Mouse (Mus musculus): ENCODE results near the gene Iqcd. TPM values are rescaled to one million over a fixed set of nuclear protein-coding genes. Genes with fewer than 3 reads are reported as not detected.

Gene Iqcd
- polyA plus RNA-seq, 1 experiment from 2014 or later = 1.8 TPM

Other genes with a start within 250 kb of the Iqcd start
- 36.8 and 41.5 TPM in 2 replicates for gene Lhx5, start 157.3 kb upstream of the Iqcd start, polyA plus RNA-seq (2015; fragmentation: Nextera tagmentation; extraction: Ambion mirVana)
- 5.6 and 6.0 TPM in 2 replicates for gene Sdsl, start 116.2 kb upstream of the Iqcd start, polyA plus RNA-seq (2015; fragmentation: Nextera tagmentation; extraction: Ambion mirVana)
- 0.36 TPM in 1 of 2 replicates, not detected in the other for gene Sds, start 112.5 kb upstream of the Iqcd start, polyA plus RNA-seq (2015; fragmentation: Nextera tagmentation; extraction: Ambion mirVana)
- 36.8 and 37.2 TPM in 2 replicates for gene Plbd2, start 85.4 kb upstream of the Iqcd start, polyA plus RNA-seq (2015; fragmentation: Nextera tagmentation; extraction: Ambion mirVana)
- 1.6 and 2.5 TPM in 2 replicates for gene Slc8b1, start 77.8 kb upstream of the Iqcd start, polyA plus RNA-seq (2015; fragmentation: Nextera tagmentation; extraction: Ambion mirVana)
- gene Tpcn1, start 343 bp upstream of the Iqcd start, polyA plus RNA-seq (2015; fragmentation: Nextera tagmentation; extraction: Ambion mirVana) = 15.8 and 17.7 TPM in 2 replicates
- 28.3 and 30.6 TPM in 2 replicates for gene Rita1, start 23.6 kb downstream of the Iqcd start, polyA plus RNA-seq (2015; fragmentation: Nextera tagmentation; extraction: Ambion mirVana)
- 39.9 and 43.7 TPM in 2 replicates for gene Ddx54, start 23.7 kb downstream of the Iqcd start, polyA plus RNA-seq (2015; fragmentation: Nextera tagmentation; extraction: Ambion mirVana)
- 0.44 and 0.70 TPM in 2 replicates for gene Cfap73, start 45.2 kb downstream of the Iqcd start, polyA plus RNA-seq (2015; fragmentation: Nextera tagmentation; extraction: Ambion mirVana)
- gene Rasal1, start 59.8 kb downstream of the Iqcd start, polyA plus RNA-seq (2015; fragmentation: Nextera tagmentation; extraction: Ambion mirVana) = 1.0 and 1.6 TPM in 2 replicates
- 64.5 and 68.9 TPM in 2 replicates for gene Dtx1, start 122.9 kb downstream of the Iqcd start, polyA plus RNA-seq (2015; fragmentation: Nextera tagmentation; extraction: Ambion mirVana)
- 0.43 and 0.59 TPM in 2 replicates for gene Oas2, start 160.8 kb downstream of the Iqcd start, polyA plus RNA-seq (2015; fragmentation: Nextera tagmentation; extraction: Ambion mirVana)
- gene Oas3, start 188.6 kb downstream of the Iqcd start, polyA plus RNA-seq (2015; fragmentation: Nextera tagmentation; extraction: Ambion mirVana) = 0.81 and 1.0 TPM in 2 replicates
- gene Oas1e, start 206.5 kb downstream of the Iqcd start, polyA plus RNA-seq (2015; fragmentation: Nextera tagmentation; extraction: Ambion mirVana) = 0.23 and 0.28 TPM in 2 replicates
- 0.31 and 0.41 TPM in 2 replicates for gene Oas1c, start 223.5 kb downstream of the Iqcd start, polyA plus RNA-seq (2015; fragmentation: Nextera tagmentation; extraction: Ambion mirVana)